Mouse (Mus musculus): Measurements from ENCODE around the gene Cr1l. TPM values are rescaled to one million over a fixed set of nuclear protein-coding genes. Genes with fewer than 3 reads are reported as not detected.

Gene Cr1l
- polyA plus RNA-seq (2015; fragmentation: Nextera tagmentation; extraction: Ambion mirVana): 80.5 and 82.6 TPM in 2 replicates

GRCm38 (mm10) chr1:195130953-195131674 is at the start of gene Cr1l:
TSS of gene Cr1l (minus strand) at chr1:195131586.

DNA sequence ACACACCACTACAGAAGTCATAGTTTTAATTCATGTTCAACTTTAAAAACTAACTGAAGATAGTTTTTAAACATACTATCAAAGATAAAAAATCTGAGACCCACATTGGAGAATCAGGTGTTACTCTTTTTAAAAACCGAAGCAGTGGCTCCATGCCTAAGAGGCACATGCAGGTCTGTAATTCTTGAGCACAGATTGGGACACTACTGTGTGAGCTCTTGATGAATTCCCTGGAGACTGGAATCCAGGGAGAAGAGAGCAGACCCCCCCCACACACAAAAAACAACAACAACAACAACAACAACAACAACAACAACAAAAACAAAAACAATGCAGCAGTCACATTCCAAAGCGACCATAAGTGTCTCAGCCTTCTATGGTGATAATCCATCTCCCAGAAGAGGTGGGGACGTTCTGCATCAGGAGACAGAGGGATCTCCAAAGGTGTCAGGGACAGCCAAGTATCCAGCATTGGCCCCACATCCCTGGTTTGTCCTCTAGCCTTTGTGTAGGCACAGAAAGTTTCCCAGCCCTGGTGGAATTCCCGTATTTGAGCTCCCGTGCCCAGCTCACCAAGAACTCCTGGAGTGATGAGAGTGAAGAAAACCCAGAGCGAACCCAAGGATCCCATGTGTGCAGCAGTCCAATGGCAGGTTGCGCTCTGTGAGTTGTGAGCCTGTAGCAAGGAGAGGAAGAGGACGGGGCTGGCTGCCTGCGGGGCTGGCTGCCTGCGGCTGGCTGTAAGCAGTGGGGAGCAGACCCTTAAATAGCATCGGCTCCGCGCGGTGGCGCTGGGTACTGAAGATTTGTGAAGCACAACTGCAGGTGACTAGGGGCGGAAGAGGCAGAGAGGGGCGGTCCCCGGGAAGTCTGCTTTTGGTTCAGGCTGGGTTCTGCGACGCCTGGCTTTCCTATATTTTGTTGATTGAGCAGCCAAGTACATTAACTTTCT is 44.9 kb upstream of the Cr1l start, which contains the start of gene Cr2:
TSS of gene Cr2 (minus strand) at position 737 of the 952 bp plus-strand sequence.

GRCm38 (mm10) chr1:195092220-195092720 is 39.1 kb downstream of the Cr1l start, which contains the start of gene Cd46:
TSS of gene Cd46 (minus strand) at chr1:195092249.

Other genes starting within 250 kb of the Cr1l start
- 27.8 and 38.8 TPM in 2 replicates for gene Cd34, start 192.8 kb downstream of the Cr1l start, polyA plus RNA-seq (2015; fragmentation: Nextera tagmentation; extraction: Ambion mirVana)
- 1.3 TPM in 2 replicates for gene Cd46, start 39.3 kb downstream of the Cr1l start, polyA plus RNA-seq (2015; fragmentation: Nextera tagmentation; extraction: Ambion mirVana)
- 0.61 and 0.64 TPM in 2 replicates for gene Cr2, start 45.1 kb upstream of the Cr1l start, polyA plus RNA-seq (2015; fragmentation: Nextera tagmentation; extraction: Ambion mirVana)